12 mouse cellular contexts compared by ENCODE assay signal in the genomic region with DNA sequence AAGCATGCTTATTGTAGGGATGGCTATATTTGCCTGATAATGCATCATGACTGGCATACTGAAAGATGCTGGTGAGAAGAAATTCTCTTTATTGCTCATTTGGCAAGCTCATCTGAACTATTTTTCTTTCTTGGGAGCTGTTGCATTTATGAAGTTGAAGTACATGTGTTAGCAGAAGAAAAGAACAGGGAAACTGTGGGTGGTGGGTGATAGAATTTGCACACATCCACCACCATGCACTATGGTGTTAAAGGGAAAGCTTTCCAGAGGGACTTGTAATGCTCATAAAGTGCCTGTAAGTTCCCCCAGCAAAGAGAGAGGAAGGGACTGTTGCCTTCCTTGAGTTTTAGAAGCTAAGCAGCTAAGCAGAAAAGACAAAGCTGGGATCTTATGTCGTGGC.
"Had no signal": no experiment of that assay in that cellular context is flagged by ENCODE, and none has a peak within 500 bp of the region (broad histone marks: within the 10 kb centered on the region; RNA-seq: fewer than 3 reads in every experiment).

No protein-coding gene starts in this region.

- DNase-seq: kidney, adult 2 months; kidney, postnatal 25 days; layer of hippocampus, adult 9-11 months; liver, postnatal 0 days; lung, embryonic 14.5 days; spleen, adult 18-20 months; thymus, adult 18-20 months; thymus, postnatal 14 days; thymus, postnatal 4 days had no signal

- ATAC-seq: intestine, postnatal 0 days; liver, postnatal 0 days; lung, postnatal 0 days; midbrain, embryonic 15.5 days had no signal
